Mouse (Mus musculus) MEL (cell line): ENCODE data around the gene Srsf6. TPM values are rescaled to one million over a fixed set of nuclear protein-coding genes. Genes with fewer than 3 reads are reported as not detected.

Experiments used
- DNase-seq: peaks from one replicate; pipeline ENCODE4 v3.0.0; 2011; ENCODE audit warnings: low read depth, low spot score
- H3K27ac ChIP-seq: 2 replicates; pipeline ENCODE4 v1.5.1; 2012; ENCODE audit warnings: low read depth, mild to moderate bottlenecking, control low read depth, low read length, moderate library complexity; ENCODE audit not compliant: control insufficient read depth
- H3K27me3 ChIP-seq, 2 experiments: fragments of 150-350 bp in 1 of 2; sonication (generic) in 1 of 2; 2 replicates each; pipeline ENCODE4 v1.6.1; 2012; ENCODE audit warnings: low read length in 2 of 2, mild to moderate bottlenecking in 2 of 2, improper control_type of control experiment in 1 of 2, moderate library complexity in 1 of 2; ENCODE audit not compliant: insufficient read depth in 2 of 2, control insufficient read depth in 1 of 2
- H3K36me3 ChIP-seq, 2 experiments: 2 replicates each; pipeline ENCODE4 v1.6.1; 2012 to 2014; ENCODE audit warnings: low read length in 2 of 2, improper control_type of control experiment in 1 of 2, inconsistent platforms in 1 of 2, mild to moderate bottlenecking in 1 of 2; ENCODE audit not compliant: insufficient read depth in 2 of 2, control insufficient read depth in 1 of 2
- H3K4me1 ChIP-seq, 2 experiments: fragments of 150-350 bp in 1 of 2; sonication (generic) in 1 of 2; 2 replicates each; pipeline ENCODE4 v1.6.1; 2012; ENCODE audit warnings: low read length in 2 of 2, improper control_type of control experiment in 1 of 2, mild to moderate bottlenecking in 1 of 2; ENCODE audit not compliant: insufficient read depth in 2 of 2, control insufficient read depth in 1 of 2
- H3K4me3 ChIP-seq, 2 experiments: fragments of 150-350 bp in 1 of 2; sonication (generic) in 1 of 2; 2 replicates each; pipeline ENCODE4 v1.5.1; 2012; ENCODE audit warnings: low read depth in 2 of 2, low read length in 2 of 2, mild to moderate bottlenecking in 2 of 2, moderate library complexity in 2 of 2, control low read depth in 1 of 2, improper control_type of control experiment in 1 of 2; ENCODE audit not compliant: control insufficient read depth in 1 of 2, insufficient read depth in 1 of 2
- H3K79me2 ChIP-seq: 2 replicates; pipeline ENCODE4 v1.6.1; 2012; ENCODE audit warnings: mild to moderate bottlenecking, low read length, moderate library complexity; ENCODE audit not compliant: control insufficient read depth, poor library complexity, insufficient read depth
- H3K9ac ChIP-seq: 2 replicates; pipeline ENCODE4 v1.6.1; 2012; ENCODE audit warnings: low read depth, mild to moderate bottlenecking, control low read depth, low read length, moderate library complexity; ENCODE audit not compliant: control insufficient read depth, poor library complexity, severe bottlenecking
- H3K9me3 ChIP-seq: fragments of 150-350 bp; sonication (generic); replicated peaks from 2 replicates; pipeline ENCODE4 v1.6.1; 2012; ENCODE audit warnings: mild to moderate bottlenecking, low read length, improper control_type of control experiment, moderate library complexity; ENCODE audit not compliant: insufficient read depth
- BHLHE40 ChIP-seq: IDR thresholded peaks from 2 replicates; pipeline ENCODE4 v1.6.1; 2012; ENCODE audit warnings: low read depth, mild to moderate bottlenecking, inconsistent platforms, low read length, improper control_type of control experiment, borderline replicate concordance
- CHD2 ChIP-seq: IDR thresholded peaks from 2 replicates; pipeline ENCODE4 v1.6.1; 2011; ENCODE audit warnings: low read length, improper control_type of control experiment
- E2F4 ChIP-seq: IDR thresholded peaks from 2 replicates; pipeline ENCODE4 v1.6.1; 2011; ENCODE audit warnings: low read depth, low read length, improper control_type of control experiment, borderline replicate concordance
- ELF1 ChIP-seq: IDR thresholded peaks from 2 replicates; pipeline ENCODE4 v1.6.1; 2014; ENCODE audit warnings: low read depth, mild to moderate bottlenecking, inconsistent platforms, low read length, improper control_type of control experiment, moderate library complexity
- EP300 ChIP-seq, 2 experiments: IDR thresholded peaks; 2 replicates each; pipeline ENCODE4 v1.6.1; 2011; ENCODE audit warnings: improper control_type of control experiment in 2 of 2, low read length in 2 of 2, low read depth in 1 of 2, mild to moderate bottlenecking in 1 of 2
- ETS1 ChIP-seq: IDR thresholded peaks from 2 replicates; pipeline ENCODE4 v1.6.1; 2012; ENCODE audit warnings: low read depth, mild to moderate bottlenecking, inconsistent platforms, low read length, improper control_type of control experiment, moderate library complexity
- HCFC1 ChIP-seq: IDR thresholded peaks from 2 replicates; pipeline ENCODE4 v1.6.1; 2012; ENCODE audit warnings: low read depth, mild to moderate bottlenecking, inconsistent platforms, low read length, improper control_type of control experiment, moderate library complexity
- KAT2A ChIP-seq: conservative IDR thresholded peaks from 2 replicates; pipeline ENCODE4 v1.6.1; 2012; ENCODE audit warnings: low read depth, low read length, improper control_type of control experiment, inconsistent platforms
- MAX ChIP-seq: IDR thresholded peaks from 2 replicates; pipeline ENCODE4 v1.6.1; 2011; ENCODE audit warnings: low read length, improper control_type of control experiment
- MAZ ChIP-seq: IDR thresholded peaks from 2 replicates; pipeline ENCODE4 v1.6.1; 2012; ENCODE audit warnings: low read depth, mild to moderate bottlenecking, inconsistent platforms, low read length, improper control_type of control experiment
- MEF2A ChIP-seq: IDR thresholded peaks from 2 replicates; pipeline ENCODE4 v1.6.1; 2014; ENCODE audit warnings: low read depth, mild to moderate bottlenecking, inconsistent platforms, low read length, improper control_type of control experiment; ENCODE audit not compliant: poor library complexity, insufficient replicate concordance, severe bottlenecking; ENCODE audit errors: extremely low read depth
- NRF1 ChIP-seq: IDR thresholded peaks from 2 replicates; pipeline ENCODE4 v1.6.1; 2014; ENCODE audit warnings: low read depth, mild to moderate bottlenecking, inconsistent platforms, low read length, improper control_type of control experiment, moderate library complexity; ENCODE audit not compliant: poor library complexity, insufficient read depth, severe bottlenecking
- POLR2AphosphoS5 ChIP-seq: IDR thresholded peaks from 2 replicates; pipeline ENCODE4 v1.6.1; 2012; ENCODE audit warnings: low read depth, borderline replicate concordance, mild to moderate bottlenecking, inconsistent platforms, low read length, moderate library complexity, mixed read lengths
- RAD21 ChIP-seq: IDR thresholded peaks from 2 replicates; pipeline ENCODE4 v1.6.1; 2011; ENCODE audit warnings: mild to moderate bottlenecking, low read depth, low read length, improper control_type of control experiment
- RCOR1 ChIP-seq: IDR thresholded peaks from 2 replicates; pipeline ENCODE4 v1.6.1; 2012; ENCODE audit warnings: low read depth, mild to moderate bottlenecking, inconsistent platforms, low read length, improper control_type of control experiment
- SIN3A ChIP-seq: IDR thresholded peaks from 2 replicates; pipeline ENCODE4 v1.6.1; 2012; ENCODE audit warnings: low read length, improper control_type of control experiment, inconsistent platforms
- TBP ChIP-seq: IDR thresholded peaks from 2 replicates; pipeline ENCODE4 v1.8.0; 2011; ENCODE audit warnings: low read depth, low read length, improper control_type of control experiment
- TCF12 ChIP-seq: IDR thresholded peaks from 2 replicates; pipeline ENCODE4 v1.6.1; 2014; ENCODE audit warnings: low read depth, mild to moderate bottlenecking, inconsistent platforms, low read length, improper control_type of control experiment, moderate library complexity
- UBTF ChIP-seq: IDR thresholded peaks from 2 replicates; pipeline ENCODE4 v1.6.1; 2012; ENCODE audit warnings: low read depth, mild to moderate bottlenecking, inconsistent platforms, low read length, improper control_type of control experiment, moderate library complexity, borderline replicate concordance; ENCODE audit not compliant: insufficient read depth
- USF2 ChIP-seq, 2 experiments: IDR thresholded peaks; 2 replicates each; pipeline ENCODE4 v1.6.1; 2011 to 2012; ENCODE audit warnings: improper control_type of control experiment in 2 of 2, low read length in 2 of 2, borderline replicate concordance in 1 of 2, inconsistent platforms in 1 of 2, low read depth in 1 of 2, mild to moderate bottlenecking in 1 of 2; ENCODE audit not compliant: insufficient read depth in 1 of 2
- ZMIZ1 ChIP-seq: IDR thresholded peaks from 2 replicates; pipeline ENCODE4 v1.6.1; 2012; ENCODE audit warnings: low read depth, mild to moderate bottlenecking, inconsistent platforms, low read length, improper control_type of control experiment, moderate library complexity
- ZNF384 ChIP-seq: IDR thresholded peaks from 2 replicates; pipeline ENCODE4 v1.6.1; 2012; ENCODE audit warnings: low read depth, mild to moderate bottlenecking, inconsistent platforms, low read length, improper control_type of control experiment
- polyA plus RNA-seq, 2 experiments: library from polyadenylated mRNA; stranded (reverse) in 1 of 2; unstranded in 1 of 2; fragments of >175 nt in 1 of 2; fragments of >200 nt in 1 of 2; gene quantifications; 2 replicates each; pipeline versions ENCODE4 v1.2.1 to v1.2.4; 2012; ENCODE audit warnings: low replicate concordance in 2 of 2, low read depth in 1 of 2; ENCODE audit not compliant: insufficient read length in 2 of 2, insufficient read depth in 1 of 2, missing spikeins in 1 of 2
- total RNA-seq: library from RNA; depleted of rRNA; stranded (reverse); fragments of 300-350 nt; gene quantifications from 2 replicates; pipeline ENCODE4 v1.2.3, GENCODE M21; 2012

Srsf6 gene
- total and polyA plus RNA-seq, 3 experiments = 69.2 to 284 (median 173) TPM

GRCm38 (mm10) chr2:162899880-162900589, 31.3 kb upstream of the Srsf6 start:
- DNase-seq = no peak
- no peaks in the 10 kb centered on the region for H3K79me2 ChIP-seq
- no peak overlapping the region for H3K27ac ChIP-seq
- no peak overlapping the region for H3K4me3 ChIP-seq
- H3K36me3 ChIP-seq = no peaks in the 10 kb centered on the region
- no peaks in the 10 kb centered on the region for H3K9me3 ChIP-seq
- TF ChIP-seq MAZ (no peak), RCOR1 (no peak), USF2 (IDR thresholded peaks at IDR 0.05; ENCODE audit: borderline replicate concordance in 1 of 2, insufficient read depth in 1 of 2, low read depth in 1 of 2, low read length in 2 of 2) (no peak), ETS1 (no peak), MAX (no peak), ZNF384 (no peak), BHLHE40 (no peak)
- H3K27me3 ChIP-seq = no peaks in the 10 kb centered on the region
- H3K4me1 ChIP-seq = no peaks in the 10 kb centered on the region
- H3K9ac ChIP-seq = no peak overlapping the region

DNA sequence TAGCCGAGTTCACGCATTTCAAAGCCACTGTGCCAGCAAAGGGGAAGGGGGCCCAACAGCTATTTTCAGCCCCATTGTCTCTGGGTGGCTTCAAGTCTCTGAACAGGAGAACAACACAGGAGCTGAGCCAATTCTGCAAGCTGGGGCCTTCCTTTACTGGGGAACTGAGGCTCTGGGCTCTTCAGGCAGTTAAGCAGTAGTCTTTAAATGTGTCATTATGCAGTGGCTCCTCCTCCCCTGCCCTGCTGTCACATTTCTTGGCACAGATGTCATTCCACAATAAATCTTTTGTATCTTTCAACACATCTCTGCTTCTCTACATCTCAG, 30.8 kb upstream of the Srsf6 start:
- no peak for DNase-seq
- Histone ChIP-seq H3K9me3 (no peaks in the 10 kb centered on the region), H3K4me1 (no peaks in the 10 kb centered on the region), H3K36me3 (no peaks in the 10 kb centered on the region), H3K9ac (no peak overlapping the region), H3K79me2 (no peaks in the 10 kb centered on the region), H3K27ac (no peak overlapping the region), H3K27me3 (no peaks in the 10 kb centered on the region), H3K4me3 (no peak overlapping the region)
- TF ChIP-seq SIN3A = no peak

DNA sequence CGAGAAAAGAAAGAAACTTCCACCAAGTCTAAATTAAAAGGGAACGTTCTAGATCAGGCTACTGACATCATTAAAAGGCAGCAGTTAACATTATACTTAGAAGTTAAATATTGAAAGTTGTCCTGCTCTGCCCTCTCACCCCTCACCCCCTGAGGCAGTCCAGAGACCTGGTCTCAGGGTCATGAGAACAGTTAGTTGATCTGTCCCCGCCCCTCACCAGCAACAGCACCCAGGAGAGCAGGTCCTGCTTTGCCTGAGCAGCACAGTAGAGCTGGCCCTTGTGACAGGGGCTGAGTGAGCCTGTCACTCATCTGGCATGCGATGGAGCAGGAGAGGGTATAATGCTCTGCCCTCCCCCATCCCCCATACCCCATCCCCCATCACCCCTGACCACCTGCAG, 25.4 kb upstream of the Srsf6 start:
- Histone ChIP-seq H3K36me3 (no peaks in the 10 kb centered on the region), H3K27ac (no peak overlapping the region), H3K9ac (no peak overlapping the region), H3K27me3 (no peaks in the 10 kb centered on the region), H3K4me3 (no peak overlapping the region), H3K9me3 (no peaks in the 10 kb centered on the region), H3K79me2 (no peaks in the 10 kb centered on the region), H3K4me1 (no peaks in the 10 kb centered on the region)
- DNase-seq = no peak
- TF ChIP-seq TCF12 (no peak), CHD2 (no peak), POLR2AphosphoS5 (no peak), HCFC1 (no peak), MEF2A (no peak), RAD21 (no peak), RCOR1 (no peak), UBTF (no peak), TBP (no peak), ZMIZ1 (no peak), KAT2A (no peak), ELF1 (no peak), EP300 (IDR thresholded peaks at IDR 0.05; ENCODE audit: low read depth in 1 of 2, low read length in 2 of 2) (no peak), E2F4 (no peak), NRF1 (no peak)
